Mouse (Mus musculus) heart, adult 11 months (tissue): ENCODE results near the gene Tgif2.
"Not testable (repeated sequence)": the region's sequence is repeated elsewhere in the genome, so short reads cannot be mapped to it uniquely, and the experiment has no call there.

ENCODE experiments used
- DNase-seq: peaks from one replicate; pipeline ENCODE4 v3.0.0; 2022

Tgif2 gene

DNA sequence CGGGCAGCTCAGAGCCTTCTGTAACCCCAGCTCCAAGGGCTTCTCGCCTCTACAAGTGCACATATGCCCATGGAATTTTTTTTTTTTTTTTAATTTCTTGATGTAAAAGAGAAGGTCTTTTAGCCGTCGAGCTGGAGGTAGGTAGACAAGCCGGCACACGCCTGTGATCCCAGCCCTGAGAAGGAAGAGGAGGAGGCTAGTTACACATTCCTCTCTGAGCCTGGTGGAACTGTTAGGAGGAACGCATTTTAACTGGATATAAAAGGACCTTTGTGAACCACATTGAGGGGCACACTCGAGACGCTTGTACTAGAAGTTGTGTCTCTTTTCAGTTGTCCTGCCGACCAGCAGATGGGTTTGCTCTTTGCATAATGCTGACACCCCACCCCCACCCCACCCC lies 4.9 kb downstream of the Tgif2 start:
- no peak for DNase-seq

DNA sequence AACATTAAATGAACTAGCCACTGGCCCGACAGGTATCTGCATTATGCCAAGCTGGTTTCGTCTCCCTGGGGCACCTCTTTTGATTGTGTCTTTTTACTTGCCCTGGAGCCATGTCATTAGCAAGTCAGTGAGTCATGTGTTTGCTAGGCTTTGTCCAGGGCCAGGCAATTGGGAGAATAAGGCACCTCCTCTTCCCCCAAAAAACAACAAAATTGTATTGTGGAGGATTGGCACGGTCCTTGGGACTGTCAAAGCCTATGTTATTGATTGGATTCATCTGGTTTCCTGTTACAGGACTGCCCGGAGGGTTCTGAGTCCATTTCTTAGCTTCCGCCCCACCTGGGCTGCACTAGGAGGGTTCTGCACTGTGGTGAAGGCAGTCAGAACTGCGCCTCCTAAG lies 7.8 kb downstream of the Tgif2 start:
- no peak for DNase-seq

DNA sequence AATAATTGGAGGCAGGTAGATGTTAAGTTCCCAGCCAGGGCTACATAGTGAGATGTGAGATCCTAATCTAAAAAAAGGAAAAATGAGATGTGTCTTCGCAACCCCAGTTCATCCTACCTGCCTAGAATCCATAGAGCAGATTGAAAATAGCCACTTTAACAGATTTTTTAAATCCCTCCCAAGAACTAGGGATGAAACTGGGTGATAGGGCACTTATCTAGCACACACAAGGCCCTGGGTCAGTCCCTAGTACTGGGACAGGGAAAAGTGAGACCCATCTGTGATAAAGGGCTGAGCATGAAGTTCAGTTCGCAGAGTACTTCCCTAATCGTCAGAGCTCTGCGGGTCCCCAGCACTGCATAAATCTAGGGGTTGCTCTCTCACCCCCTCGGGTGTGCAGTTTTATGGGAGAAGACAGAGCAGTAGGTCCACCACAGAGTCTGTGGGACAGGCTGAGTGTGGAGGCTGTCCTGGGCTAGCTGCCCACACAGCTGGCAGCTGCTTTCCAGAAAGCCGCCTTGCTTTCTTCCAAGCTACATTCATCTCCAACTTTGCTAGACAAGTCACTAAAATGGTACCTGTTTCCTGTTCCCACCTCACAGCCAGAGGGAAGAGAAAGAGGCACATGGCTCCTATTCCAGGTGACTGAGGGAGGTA lies 8.8 kb downstream of the Tgif2 start:
- DNase-seq, result no peak

DNA sequence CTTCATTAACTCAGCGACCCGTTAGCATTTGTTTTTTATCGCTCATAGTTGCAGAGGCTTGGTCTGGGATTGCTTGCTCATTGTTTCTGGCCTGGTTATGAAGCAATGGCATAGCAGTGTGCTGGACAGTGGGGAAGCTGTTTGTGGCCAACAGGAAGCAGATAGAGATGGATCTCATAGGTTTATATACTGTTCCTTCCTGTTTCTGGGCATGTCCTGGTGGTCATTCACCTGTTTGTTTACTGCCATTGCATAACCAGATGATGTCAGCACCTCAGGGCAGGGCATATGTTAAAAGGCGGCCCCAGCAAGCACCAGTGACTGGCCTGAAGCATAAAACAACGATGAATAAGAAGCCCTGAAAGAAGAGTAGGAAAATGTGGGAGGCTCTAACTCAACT lies 10.7 kb downstream of the Tgif2 start:
- no peak for DNase-seq

DNA sequence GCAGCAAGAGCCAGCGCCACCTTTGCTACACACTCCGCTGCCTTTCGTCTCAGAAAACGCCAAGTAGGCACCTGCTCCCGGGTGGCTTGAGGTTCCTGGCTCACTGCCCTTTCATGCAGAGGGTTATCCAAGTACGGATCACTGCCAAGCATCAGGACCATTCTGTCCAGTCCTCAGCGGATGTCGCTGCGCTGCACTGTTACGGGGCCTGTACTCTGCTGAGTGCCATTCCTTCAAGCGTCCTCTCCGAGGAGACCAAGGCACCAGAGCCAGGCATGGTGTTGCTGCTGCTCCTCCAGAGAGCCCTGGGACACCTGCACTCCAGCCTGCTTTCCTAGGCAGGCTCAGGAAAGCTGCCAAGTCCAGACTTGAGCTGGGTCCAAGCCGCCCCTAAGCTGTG lies 13.8 kb downstream of the Tgif2 start:
- DNase-seq, result not testable (repeated sequence)

DNA sequence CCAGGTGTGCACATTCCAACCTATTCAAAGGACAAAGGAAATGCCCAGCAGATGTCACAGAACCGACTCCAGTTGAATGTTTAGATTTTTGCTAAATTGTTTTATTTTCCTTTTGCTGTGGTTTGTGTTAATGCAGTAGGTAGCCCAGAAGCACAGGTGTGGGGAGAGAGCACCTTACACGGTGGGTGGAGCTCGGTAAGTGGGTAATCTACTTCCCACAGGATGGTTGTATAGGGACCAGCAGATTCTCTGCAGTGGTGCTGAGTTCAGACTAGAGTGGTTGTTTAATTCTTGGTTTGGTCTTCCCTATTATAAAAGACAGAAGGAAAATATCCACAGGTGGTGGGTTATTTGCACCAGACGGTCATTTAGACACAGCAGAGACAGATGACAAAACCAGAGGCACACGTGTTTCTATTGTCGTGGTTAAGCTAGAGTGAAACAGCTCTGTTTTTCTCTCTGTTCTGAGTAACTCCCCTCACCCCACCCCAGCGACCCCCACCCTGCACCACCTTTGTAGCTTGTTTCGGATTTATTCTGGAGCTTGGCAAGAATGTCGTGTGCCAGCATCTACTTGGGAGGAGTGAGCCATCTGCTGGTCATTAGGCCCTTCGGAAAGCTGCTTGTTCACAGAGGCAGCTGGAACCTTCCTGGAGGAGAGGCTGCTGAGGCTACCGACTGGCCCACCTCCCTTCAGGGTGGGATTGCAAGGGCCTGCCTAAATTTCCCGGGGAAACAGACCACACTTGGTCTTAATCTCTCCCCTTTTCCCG lies 14.4 kb downstream of the Tgif2 start:
- not testable (repeated sequence) for DNase-seq

DNA sequence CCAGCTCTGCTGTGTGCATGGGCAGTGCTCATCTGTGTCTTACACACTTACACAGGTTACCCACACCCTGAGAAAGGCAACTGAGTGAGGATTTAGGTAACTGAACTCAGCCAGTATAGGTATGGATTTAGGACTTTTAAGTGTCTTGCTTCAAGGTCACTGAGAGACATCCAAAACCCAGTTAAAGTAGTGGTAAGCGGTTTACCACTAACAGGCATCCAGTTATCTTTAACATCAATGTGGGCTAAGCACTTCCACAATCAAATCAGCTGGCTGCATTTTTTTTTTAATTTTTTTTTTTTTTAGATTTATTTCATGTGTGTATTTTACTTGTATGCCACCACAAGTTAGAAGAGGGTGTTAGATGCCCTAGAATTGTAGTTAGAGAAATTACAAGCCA lies 16.5 kb downstream of the Tgif2 start:
- DNase-seq, result no peak

DNA sequence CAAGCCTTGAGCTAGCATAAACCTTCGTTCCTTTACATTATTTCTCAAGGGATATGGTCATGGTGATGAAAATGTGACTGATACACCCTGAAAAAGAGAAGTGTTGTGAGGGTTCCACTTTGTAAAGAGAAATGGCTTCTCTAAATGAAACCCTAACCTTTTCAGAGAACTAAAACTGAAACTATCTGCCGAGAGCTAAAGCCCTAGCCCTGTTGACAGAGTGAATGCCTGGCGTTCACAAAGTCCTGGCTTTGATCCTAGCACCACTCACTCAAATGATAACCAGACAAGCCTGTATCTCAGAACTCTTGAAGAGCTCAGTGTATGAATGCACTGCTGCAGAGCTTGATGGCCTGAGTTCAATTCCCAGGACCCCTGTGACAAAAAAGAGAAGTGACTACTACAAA lies 17.6 kb downstream of the Tgif2 start:
- no peak for DNase-seq

DNA sequence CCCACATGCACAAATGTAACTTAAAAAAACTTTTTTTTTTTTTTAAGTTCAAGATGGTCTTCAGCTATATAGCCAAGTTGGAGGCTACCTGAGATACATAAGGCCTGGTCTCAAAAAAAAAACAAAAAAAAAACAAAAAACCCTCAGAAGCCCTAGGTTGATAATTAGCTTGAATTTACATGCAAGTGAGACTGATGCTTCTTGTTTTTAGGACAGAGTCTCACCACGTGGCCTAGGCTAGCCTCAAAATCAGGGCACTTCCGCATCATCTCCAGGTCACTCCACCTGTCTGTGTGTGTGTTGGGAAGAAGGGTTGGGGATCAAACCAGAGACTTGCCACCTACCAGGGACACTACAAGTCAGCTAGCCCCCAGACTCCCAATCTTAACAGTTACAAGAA lies 18.0 kb downstream of the Tgif2 start, which contains the start of gene 4930518I15Rik:
TSS of gene 4930518I15Rik (minus strand) at position 112 of the 400 bp plus-strand sequence.
- DNase-seq, result no peak

DNA sequence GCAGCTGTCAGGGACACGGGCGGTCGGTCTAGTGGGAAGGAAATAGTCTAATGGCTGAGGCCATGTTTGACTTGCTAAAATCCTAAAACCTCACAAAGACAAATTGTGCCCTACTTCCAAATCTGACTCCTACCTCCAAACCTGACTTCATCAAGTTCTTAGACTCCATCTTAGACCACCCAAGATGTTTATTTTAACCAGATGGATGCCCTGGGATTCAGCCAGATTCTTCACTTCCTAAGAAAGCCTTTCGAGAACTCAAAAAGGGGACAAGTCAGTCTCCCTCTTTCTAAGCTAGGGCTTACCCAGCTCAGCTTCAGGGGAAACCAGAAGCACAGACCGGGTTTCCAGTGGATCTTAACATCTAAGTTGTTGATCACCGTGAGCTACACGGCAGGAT lies 18.9 kb downstream of the Tgif2 start:
- no peak for DNase-seq

DNA sequence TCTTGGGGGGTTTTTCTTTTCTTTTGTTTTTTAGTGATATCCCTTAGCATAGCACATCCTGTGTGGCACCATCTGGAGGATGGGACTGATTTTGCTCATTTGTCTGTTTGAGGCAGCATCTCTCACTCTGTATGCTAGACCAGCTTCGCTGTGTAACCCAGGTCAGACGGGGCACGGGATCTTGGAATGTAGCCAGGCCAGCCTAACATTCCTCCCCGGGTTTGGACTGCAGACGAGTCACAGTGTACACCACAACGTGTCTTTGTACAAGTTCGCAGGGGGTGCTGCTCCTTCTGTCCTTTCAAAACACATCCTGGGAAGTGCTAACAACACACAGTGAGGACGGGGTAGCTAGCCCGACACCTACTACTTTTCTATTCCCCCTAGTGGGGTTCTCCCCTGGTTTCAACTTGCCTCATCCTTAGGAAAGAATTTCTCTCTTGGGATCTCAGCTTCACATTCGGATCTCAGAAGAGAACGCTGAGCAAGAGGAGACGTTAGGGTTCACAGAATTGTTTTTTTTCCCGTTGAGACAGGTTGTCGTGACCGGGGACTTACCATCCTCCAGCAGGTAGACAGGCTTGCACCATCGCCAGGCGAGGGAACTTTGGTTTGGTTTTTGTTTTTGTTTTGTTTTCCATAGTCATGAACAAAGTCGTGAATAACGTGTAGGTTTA lies 22.4 kb downstream of the Tgif2 start:
- DNase-seq, result peak; percentile 93

DNA sequence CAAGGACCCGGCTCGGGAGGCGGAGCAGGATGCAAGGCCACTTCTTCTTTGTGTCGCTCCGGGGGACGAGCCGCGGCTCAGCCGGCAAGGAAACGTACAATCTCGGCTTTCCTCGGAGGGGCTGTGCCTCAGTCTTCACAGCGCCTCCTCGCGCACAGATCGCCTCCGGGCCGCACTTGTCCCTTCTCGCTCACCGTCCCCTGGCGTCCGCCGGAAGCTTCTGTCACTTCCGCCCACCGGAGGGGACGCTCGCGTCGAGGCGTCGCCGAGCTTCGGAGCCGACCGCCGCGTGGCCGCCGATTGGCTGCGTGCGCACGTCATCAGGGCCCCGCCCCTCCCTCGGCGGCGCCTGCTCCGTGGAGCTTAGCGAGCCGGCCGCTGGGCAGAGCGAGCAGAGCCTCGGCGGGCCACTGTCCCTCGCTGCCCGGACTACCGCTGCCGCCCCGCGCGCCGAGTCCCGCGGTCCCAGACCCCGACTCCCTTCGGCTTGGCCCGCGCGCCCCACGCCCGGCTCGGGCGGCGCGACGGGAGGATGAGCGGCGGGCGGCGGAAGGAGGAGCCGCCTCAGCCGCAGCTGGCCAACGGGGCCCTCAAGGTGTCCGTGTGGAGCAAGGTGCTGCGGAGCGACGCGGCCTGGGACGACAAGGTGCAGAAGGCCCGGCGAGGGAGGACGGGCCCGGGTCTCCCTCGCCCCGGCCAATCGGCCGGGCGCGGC lies 23.1 kb downstream of the Tgif2 start, which contains the start of gene Rab5if:
TSS of gene Rab5if (plus strand) at position 357 of the 715 bp plus-strand sequence.
- DNase-seq, result peak; percentile 100

DNA sequence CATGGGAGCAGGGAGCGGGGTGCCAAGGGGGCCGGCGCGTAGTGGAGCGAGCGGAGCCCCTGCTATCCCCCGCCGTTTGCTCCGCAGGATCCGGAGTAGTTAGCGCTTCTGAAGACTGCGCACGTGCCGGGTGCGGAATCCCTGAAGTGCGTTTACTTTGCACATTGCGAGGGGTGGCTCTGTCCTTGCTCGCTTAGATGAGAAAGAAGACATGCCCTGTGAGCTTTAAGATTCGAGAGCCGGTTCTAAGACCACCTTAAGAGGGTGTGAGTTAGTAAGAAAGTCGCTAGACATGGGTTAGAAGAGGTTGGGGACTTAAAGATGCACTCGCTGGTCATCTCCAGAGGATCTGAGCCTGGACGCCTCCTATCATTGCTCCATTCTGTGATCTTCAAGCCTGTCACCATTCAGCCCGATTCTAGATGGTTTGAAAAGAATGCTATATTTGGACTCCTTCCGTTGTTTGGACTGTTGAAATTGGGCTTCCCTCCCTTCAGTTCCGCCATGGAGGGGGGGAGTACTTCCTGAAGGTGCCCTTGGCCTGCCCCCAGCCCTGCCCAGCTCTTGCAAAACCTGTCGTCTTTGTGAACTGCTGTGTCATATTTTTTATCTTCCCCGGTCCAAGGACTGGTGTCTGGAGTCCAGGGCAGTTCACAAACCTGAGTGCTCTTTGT lies 23.8 kb downstream of the Tgif2 start:
- DNase-seq, result peak; percentile 95

DNA sequence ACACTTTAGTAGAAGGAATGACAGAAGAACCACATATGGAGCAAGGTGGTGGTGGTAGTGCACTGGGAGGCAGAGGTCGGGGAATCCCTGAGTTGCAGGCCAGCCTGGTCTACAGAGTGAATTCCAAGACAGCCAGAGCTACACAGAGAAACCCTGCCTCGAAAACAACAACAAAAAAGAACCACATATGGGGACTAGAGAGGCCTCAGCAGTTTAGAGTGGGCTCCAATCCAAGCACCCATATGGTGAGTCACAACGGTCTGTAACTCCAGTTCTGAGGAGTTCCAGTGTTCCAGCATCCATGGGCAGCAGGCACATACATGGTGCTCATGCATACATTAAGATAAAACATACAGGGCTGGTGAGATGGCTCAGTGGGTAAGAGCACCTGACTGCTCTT lies 24.7 kb downstream of the Tgif2 start:
- no peak for DNase-seq

DNA sequence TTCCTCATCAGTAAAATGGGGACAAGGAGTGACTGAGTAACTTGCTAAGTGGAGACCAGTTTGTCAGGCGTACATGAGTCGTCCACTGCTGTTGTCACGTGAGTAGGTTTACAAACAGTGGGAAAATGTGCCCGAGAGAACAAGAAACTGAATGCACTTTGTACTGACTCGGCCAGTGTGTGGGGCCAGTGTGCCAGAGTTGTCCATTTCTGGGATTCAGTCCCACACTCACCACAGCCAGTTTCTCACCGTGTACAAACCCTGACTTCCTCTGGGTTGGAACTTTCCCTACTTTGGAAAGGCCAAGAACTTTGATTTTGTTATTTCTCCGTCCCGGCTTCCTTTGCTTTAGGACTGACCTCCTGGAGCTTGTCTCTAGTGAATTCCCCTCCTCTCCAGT lies 29.2 kb downstream of the Tgif2 start:
- DNase-seq, result peak; percentile 95

DNA sequence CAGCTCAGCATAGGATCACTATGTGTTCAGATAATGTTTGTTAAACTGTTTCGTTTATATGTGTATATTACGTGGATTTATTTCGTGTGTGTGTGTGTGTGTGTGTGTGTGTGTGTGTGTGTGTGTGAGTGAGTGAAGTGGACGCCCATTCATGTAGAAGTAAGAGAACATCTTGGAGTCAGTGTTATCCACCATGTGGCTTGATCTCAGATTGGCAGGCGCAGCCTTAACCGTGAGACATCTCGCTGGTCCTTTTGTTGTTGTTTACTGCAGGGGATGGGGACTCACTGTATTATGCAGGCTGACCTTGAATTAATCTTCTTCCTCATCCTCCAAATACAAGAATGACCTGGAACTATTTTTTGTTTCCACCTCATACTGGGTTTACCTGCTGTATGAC lies 29.7 kb downstream of the Tgif2 start:
- no peak for DNase-seq

DNA sequence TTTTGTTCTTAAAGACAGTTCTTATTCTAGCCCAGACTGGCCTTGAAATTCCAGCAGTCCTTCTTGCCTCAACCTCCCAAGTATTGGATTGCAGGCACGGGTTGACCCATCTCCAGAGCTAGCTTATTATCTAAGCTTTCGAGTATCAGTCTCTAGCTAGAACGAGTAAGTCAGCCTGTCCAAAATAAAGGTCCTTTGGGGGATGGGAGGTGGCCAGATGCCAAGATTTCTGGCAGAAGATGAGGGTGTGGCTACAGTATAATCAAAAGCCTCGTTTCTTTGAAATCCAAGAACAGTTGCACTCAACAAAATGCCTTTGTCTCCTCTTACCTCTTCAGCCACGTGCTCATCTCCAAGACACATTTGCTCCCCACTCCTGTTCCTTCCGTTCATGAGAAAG lies 30.7 kb downstream of the Tgif2 start:
- DNase-seq, result peak; percentile 95

DNA sequence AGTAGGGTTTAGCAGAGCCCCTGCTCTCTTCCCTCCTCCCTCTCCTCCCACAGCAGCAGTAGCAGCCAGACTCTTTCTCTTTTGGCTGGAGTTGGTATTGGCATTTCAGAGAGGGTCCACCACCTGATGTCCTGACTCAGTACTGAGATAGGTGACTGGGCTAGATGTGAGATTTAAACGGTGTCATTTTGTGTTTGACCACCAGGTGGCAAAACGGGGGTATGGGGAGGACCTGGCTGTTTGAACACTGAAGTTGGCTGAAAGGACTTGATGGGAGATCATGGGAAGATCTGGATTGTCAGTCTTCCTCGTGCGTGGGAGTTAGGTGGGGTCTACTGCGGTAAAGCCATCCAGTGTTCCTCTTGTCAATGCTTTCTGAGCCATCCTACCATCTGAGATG lies 33.8 kb downstream of the Tgif2 start:
- peak; percentile 89 for DNase-seq

DNA sequence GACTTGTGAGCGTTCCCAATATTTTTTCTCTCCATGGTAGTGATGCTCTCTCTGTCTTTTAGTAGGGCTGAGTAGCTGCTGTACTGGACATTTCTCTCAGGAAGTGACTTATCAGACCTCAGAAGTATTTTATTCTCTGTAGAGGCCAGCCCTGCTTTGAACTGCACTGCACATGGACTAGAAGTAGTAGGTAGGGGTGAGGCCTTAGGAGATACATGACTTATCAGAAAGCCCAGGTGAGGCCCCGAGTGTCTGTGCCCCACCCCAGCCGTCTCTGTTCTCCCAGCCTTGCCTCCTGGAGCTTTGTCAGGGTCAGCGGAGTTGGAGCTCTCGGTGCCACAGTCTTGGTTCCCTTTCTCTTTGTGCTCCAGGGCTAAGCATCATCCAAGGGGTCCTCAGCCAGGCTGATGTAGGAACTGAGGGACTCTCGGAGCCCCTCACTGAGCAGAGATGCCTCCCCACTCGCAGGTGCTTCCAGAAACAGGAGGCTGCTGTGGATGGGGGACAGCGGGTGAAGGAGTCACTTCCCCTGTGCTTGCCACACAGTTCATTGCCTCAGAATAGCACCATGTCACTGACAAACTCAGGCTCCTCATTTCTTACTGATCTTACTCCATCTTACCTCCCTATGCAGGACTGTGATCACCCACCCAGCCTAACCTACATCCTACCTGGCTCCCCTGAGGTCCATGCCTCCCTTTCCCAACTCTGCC lies 34.4 kb downstream of the Tgif2 start:
- DNase-seq, result no peak

DNA sequence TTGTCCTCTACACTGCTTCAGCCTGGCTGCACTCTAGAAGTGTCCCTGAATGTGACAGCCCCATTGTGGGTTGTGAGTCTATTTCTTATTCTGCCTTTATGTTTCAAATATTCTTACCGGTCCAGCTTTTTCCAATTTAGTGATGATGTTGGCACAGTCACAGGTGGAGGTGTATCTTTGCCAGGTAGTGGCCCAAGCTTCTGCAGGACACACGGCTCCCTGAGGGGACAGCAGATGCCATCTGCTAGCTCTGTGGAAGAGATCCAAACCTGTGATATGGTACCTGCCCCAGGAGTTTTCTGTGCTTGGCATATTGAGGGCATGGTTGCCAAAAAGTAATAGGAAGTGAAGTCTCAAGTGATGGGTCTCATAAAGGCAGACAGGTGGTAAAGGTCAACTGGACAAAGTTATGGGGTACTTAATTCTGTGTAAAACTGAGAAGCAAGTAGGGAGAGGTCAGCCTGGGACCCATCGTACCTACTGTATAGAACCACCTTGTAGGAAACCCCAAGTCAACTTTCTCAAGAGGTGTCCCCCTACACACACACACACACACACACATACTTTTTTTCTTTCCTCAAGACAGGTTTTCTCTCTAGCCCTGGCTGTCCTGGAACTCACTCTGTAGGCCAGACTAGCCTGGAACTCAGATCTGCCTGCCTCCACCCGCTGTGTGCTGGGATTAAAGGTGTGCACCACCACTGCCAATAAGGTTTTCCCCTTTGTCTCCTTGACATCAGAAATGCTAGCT lies 35.1 kb downstream of the Tgif2 start:
- no peak for DNase-seq

DNA sequence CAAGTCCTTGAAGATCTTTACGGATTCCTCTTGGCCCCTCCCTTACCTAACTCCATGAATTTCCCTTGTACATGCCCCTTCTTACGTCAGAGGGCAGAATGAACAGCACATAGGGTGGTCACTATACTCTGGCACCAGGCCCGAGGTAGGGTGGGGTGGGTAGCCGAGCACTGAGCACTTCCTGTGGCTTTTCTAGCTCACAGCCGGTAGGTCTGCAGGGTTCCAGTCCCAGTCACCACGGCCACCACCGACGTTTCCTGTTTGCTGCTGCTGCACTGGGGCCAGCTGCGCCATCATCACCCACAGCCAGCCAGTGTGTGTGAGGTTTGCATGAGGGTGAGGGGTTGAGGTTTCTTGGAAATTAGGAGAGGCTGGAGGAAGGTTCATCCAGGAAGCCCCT lies 37.9 kb downstream of the Tgif2 start:
- DNase-seq, result peak; percentile 92
